12 mouse cellular contexts compared by ENCODE assay signal in genomic region chr13:55912271-55912711, GRCm38 (mm10).
A peak's percentile ranks its signal among the peaks of the same experiment; 100 is the strongest.
DNase-seq lines count a peak whose midpoint lies in the region; ATAC-seq and TF ChIP-seq lines count a peak whose summit lies in the region.
"Had no signal": no experiment of that assay in that cellular context is flagged by ENCODE, and none has a peak within 500 bp of the region (broad histone marks: within the 10 kb centered on the region; RNA-seq: fewer than 3 reads in every experiment).

No protein-coding gene starts in this region.

- DNase-seq in cerebellum, postnatal 14 days, result peak; percentile 52 to 80
- no peak for DNase-seq in cerebellum, adult 9-11 months
- DNase-seq in lung, postnatal 4 days, result peak; percentile 12 to 58
- DNase-seq in lung, postnatal 36 days, result no peak
- peak; percentile 33 for DNase-seq in retina, postnatal 7 days (ENCODE audit: low read depth, low spot score)
- no peak for DNase-seq in left cerebral cortex, adult 11 months (ENCODE audit: low spot score)
- DNase-seq: heart, adult 11 months had no signal

- peak; percentile 79 for ATAC-seq in kidney, embryonic 15.5 days (replicated peaks; ENCODE audit: low FRiP score)
- no peak for ATAC-seq in intestine, postnatal 0 days
- ATAC-seq: intestine, embryonic 15.5 days had no signal

- no peaks in the 10 kb centered on the region for H3K9me3 ChIP-seq in kidney, embryonic 15.5 days (replicated peaks)
- no peaks in the 10 kb centered on the region for H3K9me3 ChIP-seq in intestine, postnatal 0 days (ENCODE audit: control insufficient read depth)
- H3K9me3 ChIP-seq: intestine, embryonic 15.5 days had no signal

- H3K4me3 ChIP-seq in kidney, embryonic 15.5 days (replicated peaks), result no peak overlapping the region
- no peak overlapping the region for H3K4me3 ChIP-seq in intestine, postnatal 0 days (ENCODE audit: low read depth, low read length)
- H3K4me3 ChIP-seq: intestine, embryonic 15.5 days; myocyte had no signal

- no peak for TF ChIP-seq CTCF in intestine, postnatal 0 days (IDR thresholded peaks at IDR 0.05; ENCODE audit: low read depth)

- no peak overlapping the region for H3K9ac ChIP-seq in kidney, embryonic 15.5 days
- H3K9ac ChIP-seq in intestine, postnatal 0 days (ENCODE audit: low read depth, low read length), result no peak overlapping the region
- H3K9ac ChIP-seq: intestine, embryonic 15.5 days; liver, embryonic 14.5 days had no signal

- peak overlapping the region; percentile 43 for H3K4me2 ChIP-seq in kidney, embryonic 15.5 days
- H3K4me2 ChIP-seq in intestine, postnatal 0 days (replicated peaks; ENCODE audit: low read depth), result no peak overlapping the region
- H3K4me2 ChIP-seq: intestine, embryonic 15.5 days had no signal

- no peaks in the 10 kb centered on the region for H3K36me3 ChIP-seq in kidney, embryonic 15.5 days
- H3K36me3 ChIP-seq in intestine, postnatal 0 days (ENCODE audit: control insufficient read depth, insufficient read depth), result no peaks in the 10 kb centered on the region
- H3K36me3 ChIP-seq: intestine, embryonic 15.5 days had no signal

- 49% methylated on average over 13 of the region's 13 CpGs for WGBS in kidney, embryonic 15.5 days
- 40% methylated on average over 13 of the region's 13 CpGs for WGBS in intestine, postnatal 0 days

- peaks cover 30% of the 10 kb centered on the region for H3K4me1 ChIP-seq in kidney, embryonic 15.5 days
- H3K4me1 ChIP-seq in intestine, postnatal 0 days (replicated peaks; ENCODE audit: control insufficient read depth, insufficient read depth, low read length), result no peaks in the 10 kb centered on the region; the same call in 1 of the 2 replicates

- peaks cover 14% of the 10 kb centered on the region; the same call in 1 of the 2 replicates for H3K27me3 ChIP-seq in kidney, embryonic 15.5 days
- no peaks in the 10 kb centered on the region for H3K27me3 ChIP-seq in intestine, postnatal 0 days (replicated peaks; ENCODE audit: control insufficient read depth, insufficient read depth, low read length)

- peak overlapping the region; percentile 87 for H3K27ac ChIP-seq in kidney, embryonic 15.5 days
- no peak overlapping the region for H3K27ac ChIP-seq in intestine, postnatal 0 days (ENCODE audit: low read depth, low read length)
- H3K27ac ChIP-seq: intestine, embryonic 15.5 days; liver, embryonic 14.5 days had no signal

Comparison
In these comparisons a context has a peak if more than half of its experiments do, and no peak if none do; other contexts are left out.
1. DNase-seq: peak in cerebellum, postnatal 14 days (2 of 2), lung, postnatal 4 days (2 of 2) and retina, postnatal 7 days (single experiment); none in cerebellum, adult 9-11 months (single experiment), lung, postnatal 36 days (single experiment) and left cerebral cortex, adult 11 months (single experiment).